Mouse (Mus musculus) urinary bladder, postnatal 0 days (tissue): ENCODE data around the gene Myl3. TPM values are rescaled to one million over a fixed set of nuclear protein-coding genes. Genes with fewer than 3 reads are reported as not detected.

Source experiments
- polyA plus RNA-seq: library from polyadenylated mRNA; unstranded; fragments of >200 nt; fragmentation: Nextera tagmentation; extraction: Ambion mirVana; gene quantifications from 2 replicates; pipeline ENCODE4 v1.2.1, GENCODE M21; 2015

The Myl3 gene
- polyA plus RNA-seq: 0.64 TPM in 1 of 2 replicates, not detected in the other

DNA sequence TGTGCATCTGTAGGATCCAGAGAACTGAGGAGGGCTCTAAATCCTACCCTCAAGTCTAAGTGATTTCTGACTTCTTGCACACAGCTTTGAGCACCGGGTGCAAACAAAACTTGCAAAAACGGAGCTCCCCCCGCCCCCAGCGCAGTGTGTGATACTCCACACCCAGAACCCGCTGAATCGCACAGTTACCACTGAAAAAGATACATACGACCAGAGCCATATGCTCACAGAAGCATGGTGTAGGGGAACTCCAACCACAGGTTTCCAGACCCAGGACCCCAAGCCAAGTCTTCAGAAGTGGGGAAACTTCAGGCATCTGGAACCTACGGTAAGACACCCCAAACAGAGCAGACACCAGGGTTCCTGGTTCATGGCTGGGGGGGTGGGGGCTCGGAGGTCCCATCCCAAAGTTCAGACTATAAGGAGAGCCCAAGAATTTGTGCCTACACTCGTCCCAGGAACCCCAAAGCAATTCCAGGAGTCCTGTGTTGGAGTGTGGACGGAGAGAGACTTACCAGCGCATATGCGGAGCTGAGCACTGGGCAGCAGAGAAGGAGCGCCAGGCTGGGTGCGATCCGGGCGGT, at the start of gene Myl3:
Gene Myl3, plus strand, starts transcription at position 151 of the 584 bp plus-strand sequence.

DNA sequence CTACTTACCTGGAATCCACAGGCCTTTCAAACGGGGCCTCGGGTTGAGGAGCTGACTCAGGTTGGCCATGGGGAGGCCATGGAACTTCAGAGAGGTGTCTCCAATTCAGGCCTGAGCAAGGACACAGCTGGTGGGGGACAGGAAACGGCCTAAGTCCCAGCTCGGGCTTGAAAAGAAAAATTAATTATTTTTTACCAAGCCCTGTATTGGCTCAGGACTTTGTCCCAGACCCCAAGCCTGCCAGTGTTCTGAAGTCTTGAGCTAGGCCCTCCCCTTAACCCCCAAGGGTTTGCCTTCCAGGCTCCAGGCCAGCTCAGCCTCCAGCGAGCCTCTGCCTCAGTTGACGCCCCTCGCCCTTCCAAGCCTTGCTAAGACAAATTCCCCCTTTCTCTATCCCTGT, 5.3 kb downstream of the Myl3 start, which contains the start of gene Pth1r:
Gene Pth1r, minus strand, starts transcription at position 185 of the 400 bp plus-strand sequence.

DNA sequence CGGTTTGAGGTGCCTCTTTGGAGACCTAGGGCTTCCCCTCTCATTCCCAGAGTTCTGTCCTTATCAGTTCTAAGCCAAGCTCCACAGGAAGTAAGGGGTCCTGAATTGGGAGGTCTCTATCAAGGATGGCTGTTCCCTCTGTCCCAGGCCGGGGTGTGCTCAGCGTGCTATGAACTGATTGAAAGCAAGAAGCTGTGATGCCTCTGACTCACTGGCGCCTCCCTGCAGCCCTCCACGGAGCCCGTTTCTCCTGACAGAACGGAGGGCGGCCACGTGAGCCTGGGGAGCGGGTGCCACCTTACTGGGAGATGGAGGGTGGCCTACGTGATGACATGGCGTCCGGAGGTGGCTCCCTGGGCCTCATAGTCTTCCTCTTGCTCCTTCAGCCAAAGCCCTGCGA, 56.2 kb downstream of the Myl3 start, which contains the start of gene Prss42:
Gene Prss42, plus strand, starts transcription at position 301 of the 400 bp plus-strand sequence.

DNA sequence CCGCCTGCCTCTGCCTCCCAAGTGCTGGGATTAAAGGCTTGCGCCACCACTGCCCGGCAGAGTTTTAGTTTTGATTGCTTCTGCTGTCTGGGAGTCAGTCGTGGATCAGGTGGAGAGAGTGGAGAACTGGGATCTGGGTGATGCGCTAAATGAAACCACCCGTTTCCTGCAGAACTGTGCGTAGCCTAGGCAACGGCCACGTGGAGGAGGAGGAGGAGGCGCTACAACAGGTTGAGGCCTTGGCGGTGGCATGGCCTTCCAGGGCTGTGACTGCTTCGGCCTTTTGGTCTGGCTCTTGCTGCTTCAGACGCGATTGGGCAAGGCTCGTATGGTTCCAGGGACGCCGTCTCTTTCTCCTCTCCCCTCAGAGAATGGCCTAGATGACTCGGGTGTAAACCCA, 72.1 kb downstream of the Myl3 start, which contains the start of gene Prss44:
Gene Prss44, plus strand, starts transcription at position 206 of the 400 bp plus-strand sequence.

Other genes starting within 250 kb of the Myl3 start
- 14.8 and 17.2 TPM in 2 replicates for gene Setd2, start 209.3 kb upstream of the Myl3 start, polyA plus RNA-seq
- 25.0 and 25.1 TPM in 2 replicates for gene Nradd, start 117.4 kb upstream of the Myl3 start, polyA plus RNA-seq
- 5.1 TPM in 2 replicates for gene Nbeal2, start 87.7 kb upstream of the Myl3 start, polyA plus RNA-seq
- 120 and 139 TPM in 2 replicates for gene Ccdc12, start 85.4 kb upstream of the Myl3 start, polyA plus RNA-seq
- 16.7 and 20.3 TPM in 2 replicates for gene Pth1r, start 5.3 kb downstream of the Myl3 start, polyA plus RNA-seq
- not detected in 2 replicates for gene Prss42, start 56.3 kb downstream of the Myl3 start, polyA plus RNA-seq
- not detected in 2 replicates for gene Prss44, start 72.1 kb downstream of the Myl3 start, polyA plus RNA-seq
- not detected in 2 replicates for gene Prss43, start 84.8 kb downstream of the Myl3 start, polyA plus RNA-seq
- not detected in 2 replicates for gene Prss45, start 92.7 kb downstream of the Myl3 start, polyA plus RNA-seq
- gene Prss46, start 102.6 kb downstream of the Myl3 start, polyA plus RNA-seq: 0.31 and 0.69 TPM in 2 replicates
- gene Prss50, start 116.1 kb downstream of the Myl3 start, polyA plus RNA-seq: 0.89 TPM in 1 of 2 replicates, not detected in the other
- 9.5 and 11.0 TPM in 2 replicates for gene Als2cl, start 138.0 kb downstream of the Myl3 start, polyA plus RNA-seq
- 0.76 and 1.5 TPM in 2 replicates for gene Tmie, start 138.3 kb downstream of the Myl3 start, polyA plus RNA-seq
- gene Fam240a, start 175.0 kb downstream of the Myl3 start, polyA plus RNA-seq: not detected in 2 replicates
- gene Tdgf1, start 204.3 kb downstream of the Myl3 start, polyA plus RNA-seq: 0.08 TPM in 1 of 2 replicates, not detected in the other
- gene Lrrc2, start 209.7 kb downstream of the Myl3 start, polyA plus RNA-seq: 0.37 and 0.39 TPM in 2 replicates
- gene Rtp3, start 248.7 kb downstream of the Myl3 start, polyA plus RNA-seq: not detected in 2 replicates